Mouse (Mus musculus): Measurements from ENCODE around the gene Dio1.

DNA sequence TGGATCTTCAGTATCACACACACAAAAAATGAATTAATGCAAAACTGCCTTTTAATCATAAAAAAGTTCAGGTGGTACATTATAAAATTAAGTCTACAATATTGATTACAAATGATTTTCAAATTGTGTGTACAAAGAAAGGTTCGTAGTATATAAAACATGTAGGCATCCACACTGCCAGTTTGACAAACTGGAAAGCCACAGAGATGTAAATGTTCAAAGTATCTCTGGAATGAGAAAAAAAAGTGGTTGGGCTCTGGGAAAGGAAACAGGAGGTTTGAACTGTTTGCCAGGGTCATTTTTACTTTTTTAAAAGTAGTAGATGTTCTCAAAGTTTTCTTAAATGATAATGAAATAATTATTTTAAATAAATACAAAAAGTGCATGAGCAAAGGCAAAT, 60.9 kb downstream of the Dio1 start:
- TF ChIP-seq CTCF (IDR thresholded peaks at IDR 0.05; ENCODE audit: borderline replicate concordance, insufficient read depth, low read length) (no peak), POLR2A (IDR thresholded peaks at IDR 0.05; ENCODE audit: low read depth, low read length) (no peak)
